Mouse (Mus musculus) thymus, postnatal 25 days (tissue): Measurements from ENCODE around the gene Tusc2.
"Not testable (repeated sequence)": the region's sequence is repeated elsewhere in the genome, so short reads cannot be mapped to it uniquely, and the experiment has no call there.

Experiments used
- DNase-seq: peaks from one replicate; pipeline ENCODE4 v3.0.0; 2022

The Tusc2 gene

DNA sequence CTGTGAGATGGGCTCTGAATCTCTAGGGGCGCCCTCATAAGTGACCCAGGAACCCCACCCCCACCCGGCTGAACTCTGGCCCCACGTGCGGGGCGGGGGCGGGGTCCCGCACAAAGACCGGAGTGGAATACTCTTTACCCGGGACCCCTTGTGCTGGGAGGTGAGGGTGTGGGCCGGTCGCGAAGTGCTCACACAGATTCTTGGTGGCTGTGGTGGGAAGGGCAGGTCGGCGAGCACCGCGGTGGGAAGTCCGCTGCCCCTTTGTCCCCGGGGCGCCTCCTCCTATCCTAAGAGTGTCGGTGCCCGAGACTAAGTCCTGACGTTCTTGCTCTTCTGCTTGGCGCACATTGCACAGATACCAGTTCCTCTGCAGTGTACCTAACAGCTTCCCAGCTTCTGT, 6.2 kb downstream of the Tusc2 start:
- DNase-seq: no peak

- DNase-seq: peak; percentile 10
These were observed 7.0 kb downstream of the Tusc2 start for GRCm38 (mm10) chr9:107570016-107570415.

DNA sequence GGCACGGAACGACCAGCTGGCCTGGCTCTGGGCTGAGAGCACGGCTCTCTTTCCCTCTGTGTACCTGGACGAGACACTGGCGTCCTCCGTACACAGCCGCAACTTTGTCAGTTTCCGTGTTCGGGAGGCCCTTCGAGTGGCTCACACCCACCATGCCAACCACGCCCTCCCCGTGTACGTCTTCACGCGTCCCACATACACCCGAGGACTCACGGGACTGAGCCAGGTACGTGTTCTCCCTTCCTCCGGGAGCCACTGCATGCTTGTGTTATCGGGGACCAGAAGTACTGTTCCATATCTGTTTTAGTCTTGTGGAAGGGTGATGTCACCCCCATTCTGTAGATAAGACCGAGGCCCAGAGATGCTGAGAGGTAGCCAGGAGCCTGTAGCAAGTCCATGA, 7.8 kb downstream of the Tusc2 start:
- DNase-seq: no peak

DNA sequence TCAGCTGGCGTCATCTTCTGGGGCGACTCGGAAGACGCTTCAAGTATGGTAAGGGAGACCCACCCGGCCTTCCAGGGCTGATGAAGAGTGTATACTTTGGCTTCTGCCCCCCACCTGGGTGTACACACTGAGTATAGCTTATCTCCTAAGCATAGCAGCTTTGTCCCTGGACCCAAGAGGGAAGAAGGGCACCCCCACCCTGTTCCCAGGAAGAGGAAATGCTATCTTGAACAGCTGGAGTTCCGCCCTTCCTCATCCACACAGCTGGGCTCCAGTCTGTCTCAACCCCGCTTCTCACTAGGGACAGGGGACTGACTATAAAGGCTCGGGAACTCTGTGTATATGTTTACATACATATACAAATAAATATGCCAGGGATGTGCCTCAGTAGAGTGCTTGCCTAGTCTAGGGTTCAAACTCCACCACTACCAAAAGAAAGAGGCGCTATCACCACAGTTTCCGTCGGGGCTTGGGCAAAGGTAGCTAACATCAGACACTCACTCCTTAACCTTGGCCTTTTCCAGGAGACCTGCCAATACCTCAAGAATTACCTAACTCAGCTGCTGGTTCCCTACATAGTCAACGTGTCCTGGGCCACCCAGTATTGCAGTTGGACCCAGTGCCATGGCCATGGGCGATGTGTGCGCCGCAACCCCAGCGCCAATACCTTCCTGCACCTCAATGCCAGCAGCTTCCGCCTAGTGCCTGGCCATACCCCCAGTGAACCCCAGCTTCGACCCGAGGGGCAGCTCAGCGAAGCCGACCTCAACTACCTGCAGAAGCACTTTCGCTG, 8.7 kb downstream of the Tusc2 start:
- no peak for DNase-seq

DNA sequence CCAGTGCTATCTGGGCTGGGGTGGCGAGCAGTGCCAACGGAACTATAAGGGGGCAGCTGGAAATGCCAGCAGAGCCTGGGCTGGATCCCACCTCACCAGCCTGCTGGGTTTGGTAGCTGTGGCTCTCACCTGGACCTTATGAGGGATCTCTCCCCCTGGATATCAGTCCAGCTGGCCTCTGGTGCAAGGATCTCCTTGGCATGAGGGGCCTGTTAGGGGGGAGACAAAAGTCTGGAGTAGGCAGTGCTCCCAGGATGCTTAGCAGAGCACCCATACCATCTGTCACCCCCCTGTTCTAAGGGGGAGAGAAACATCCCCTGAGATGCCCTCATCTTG, 9.2 kb downstream of the Tusc2 start:
- DNase-seq: no peak

GRCm38 (mm10) chr9:107573774-107574173, 10.7 kb downstream of the Tusc2 start:
- DNase-seq: not testable (repeated sequence)

- no peak for DNase-seq
These were observed 12.7 kb downstream of the Tusc2 start for GRCm38 (mm10) chr9:107575579-107576356.

GRCm38 (mm10) chr9:107576357-107577107, 13.5 kb downstream of the Tusc2 start, which contains the start of gene Hyal1:
Gene Hyal1 (plus strand): TSS chr9:107576927.
- DNase-seq: no peak

DNA sequence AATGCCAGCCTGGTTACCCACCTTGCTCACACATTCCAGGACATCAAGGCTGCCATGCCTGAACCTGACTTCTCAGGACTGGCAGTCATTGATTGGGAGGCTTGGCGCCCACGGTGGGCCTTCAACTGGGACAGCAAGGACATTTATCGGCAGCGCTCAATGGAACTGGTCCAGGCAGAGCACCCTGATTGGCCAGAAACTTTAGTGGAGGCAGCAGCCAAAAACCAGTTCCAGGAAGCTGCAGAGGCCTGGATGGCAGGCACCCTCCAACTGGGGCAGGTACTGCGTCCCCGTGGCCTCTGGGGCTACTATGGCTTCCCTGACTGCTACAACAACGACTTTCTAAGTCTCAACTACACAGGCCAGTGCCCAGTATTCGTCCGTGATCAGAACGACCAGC, 14.8 kb downstream of the Tusc2 start:
- no peak for DNase-seq

DNA sequence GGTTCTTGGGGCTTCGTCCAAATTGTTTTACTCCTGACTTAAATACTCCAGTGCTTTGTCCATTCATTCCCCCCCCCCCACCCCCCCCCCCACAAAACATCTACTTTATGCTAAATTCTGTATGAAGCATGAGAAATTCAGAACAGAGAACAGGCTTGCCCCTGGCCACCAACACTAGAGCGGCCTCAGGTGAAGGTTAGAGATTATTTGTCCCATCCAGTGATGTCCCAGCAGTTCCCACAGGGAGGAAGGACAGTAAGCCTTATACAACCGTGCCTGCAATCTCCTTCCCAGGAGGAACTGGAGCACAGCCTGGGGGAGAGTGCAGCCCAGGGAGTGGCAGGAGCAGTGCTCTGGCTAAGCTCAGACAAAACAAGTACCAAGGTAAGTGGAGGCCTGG, 15.5 kb downstream of the Tusc2 start, which contains the start of gene Naa80:
Naa80 (plus strand) TSS at position 301 of the 400 bp plus-strand sequence.
- no peak for DNase-seq

- DNase-seq: no peak
These were observed 16.2 kb downstream of the Tusc2 start for GRCm38 (mm10) chr9:107579023-107579900.

DNA sequence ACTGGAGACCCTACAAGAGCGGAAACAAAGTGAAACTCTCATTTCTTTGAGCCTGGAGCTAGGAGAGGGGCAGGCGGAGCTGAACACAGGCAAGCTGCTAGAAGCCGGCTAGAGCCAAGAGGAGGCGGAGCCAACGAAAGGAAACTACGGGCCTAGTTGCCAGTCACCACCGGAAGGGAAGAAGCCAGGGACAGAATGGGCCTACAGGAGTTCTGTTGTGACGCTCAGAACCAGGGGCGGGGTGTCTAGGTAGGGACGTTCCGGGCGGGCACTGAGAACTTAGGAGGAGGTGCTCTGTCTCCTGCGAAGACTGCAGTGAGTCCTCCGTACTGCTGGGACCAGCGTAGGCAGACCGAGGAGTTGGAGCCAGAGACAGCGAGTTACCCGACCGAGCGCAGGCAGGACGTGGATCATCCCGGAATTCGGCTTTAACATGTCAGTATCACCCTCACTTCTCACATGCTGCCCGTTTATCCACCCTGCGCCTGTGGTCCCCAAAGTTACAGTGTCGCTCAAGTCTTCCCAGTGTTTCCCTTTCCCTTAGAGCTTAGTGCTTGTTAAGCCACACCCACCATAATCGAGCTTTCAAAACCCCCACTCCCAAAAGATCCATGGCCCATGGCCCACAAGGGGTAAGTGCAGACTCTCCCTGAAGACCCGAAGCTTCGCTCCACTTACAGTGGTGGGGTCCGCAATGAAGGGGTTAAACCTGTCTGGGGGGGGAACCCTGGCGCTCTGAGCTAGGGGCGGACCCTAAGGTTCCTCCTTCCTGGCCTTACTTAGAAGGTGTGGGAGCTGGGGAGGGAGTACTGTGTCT, 17.7 kb downstream of the Tusc2 start, which contains the start of gene Hyal3:
Hyal3 (plus strand) TSS at position 318 of the 817 bp plus-strand sequence.
- peak; percentile 87 for DNase-seq

- DNase-seq: no peak
These were observed 18.5 kb downstream of the Tusc2 start for GRCm38 (mm10) chr9:107581584-107581983.

GRCm38 (mm10) chr9:107582509-107583062, 19.5 kb downstream of the Tusc2 start:
- DNase-seq: no peak

DNA sequence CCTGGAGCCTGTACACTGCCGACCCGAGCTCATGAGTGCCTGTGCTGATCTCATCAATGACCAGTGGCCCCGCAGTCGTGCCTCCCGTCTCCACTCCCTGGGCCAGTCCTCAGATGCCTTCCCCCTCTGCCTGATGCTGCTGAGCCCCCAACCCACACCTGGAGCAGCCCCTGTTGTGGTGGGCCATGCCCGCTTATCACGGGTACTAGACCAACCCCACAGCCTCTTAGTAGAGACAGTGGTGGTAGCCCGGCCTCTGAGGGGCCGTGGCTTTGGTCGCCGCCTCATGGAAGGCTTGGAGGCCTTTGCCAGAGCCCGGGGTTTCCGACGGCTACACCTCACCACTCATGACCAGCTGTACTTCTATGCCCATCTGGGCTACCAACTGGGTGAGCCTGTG, 20.1 kb downstream of the Tusc2 start:
- DNase-seq: no peak

DNA sequence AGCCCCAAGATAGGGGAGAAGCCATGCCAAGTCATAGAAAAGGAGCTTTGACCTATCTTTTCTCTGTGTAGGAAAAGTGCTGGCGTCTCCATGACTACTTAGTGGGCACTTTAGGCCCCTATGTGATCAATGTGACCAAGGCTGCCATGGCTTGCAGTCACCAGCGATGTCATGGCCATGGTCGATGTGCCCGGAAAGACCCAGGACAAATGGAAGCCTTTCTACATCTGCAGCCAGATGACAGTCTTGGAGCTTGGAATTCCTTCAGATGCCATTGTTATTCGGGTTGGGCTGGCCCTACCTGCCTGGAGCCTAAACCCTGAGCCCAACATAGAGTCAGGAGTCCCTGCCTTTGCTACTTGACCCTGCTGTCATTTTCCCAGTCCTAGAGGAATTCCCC, 23.4 kb downstream of the Tusc2 start:
- no peak for DNase-seq

DNA sequence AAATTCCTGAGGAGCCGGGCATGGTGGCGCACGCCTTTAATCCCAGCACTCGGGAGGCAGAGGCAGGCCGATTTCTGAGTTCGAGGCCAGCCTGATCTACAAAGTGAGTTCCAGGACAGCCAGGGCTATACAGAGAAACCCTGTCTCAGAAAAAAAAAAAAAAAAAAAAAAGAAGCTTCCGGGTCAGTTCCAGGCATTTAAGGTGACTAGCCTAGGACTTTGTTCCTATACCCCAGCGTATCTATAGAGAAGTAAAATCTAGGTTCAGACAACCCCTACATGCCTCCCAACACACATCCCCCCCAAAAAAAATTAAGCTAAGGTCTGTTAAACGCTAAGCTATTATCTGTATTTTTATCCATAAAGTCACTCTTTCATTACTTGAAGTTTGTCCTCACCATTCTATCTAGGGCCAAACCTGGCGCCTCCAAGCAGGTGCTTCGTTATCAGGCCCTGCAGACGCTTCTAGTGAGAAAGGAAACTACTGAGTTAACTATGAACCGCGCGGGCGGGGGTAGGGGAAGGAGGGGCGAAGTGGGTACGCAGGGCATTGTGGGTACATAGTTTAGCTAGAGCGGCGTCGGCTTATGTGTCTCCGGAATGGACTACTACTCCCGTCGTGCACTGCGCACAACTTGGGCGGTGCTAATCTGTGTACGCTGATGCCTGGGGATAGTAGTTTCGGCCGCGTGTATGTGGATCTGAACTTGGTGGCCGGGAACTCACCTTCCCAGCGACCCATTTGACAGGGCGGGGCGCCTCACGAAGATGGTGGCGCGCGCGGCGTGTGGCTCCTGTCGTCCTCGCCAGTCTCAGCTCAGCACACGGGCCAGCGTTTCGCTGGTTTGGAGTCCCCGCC, 24.1 kb downstream of the Tusc2 start, which contains the start of gene Ifrd2:
Ifrd2 (plus strand) TSS at position 669 of the 859 bp plus-strand sequence.
- peak; percentile 96 for DNase-seq

GRCm38 (mm10) chr9:107587833-107588639, 25.0 kb downstream of the Tusc2 start:
- no peak for DNase-seq
